Mouse (Mus musculus) thymus, postnatal 25 days (tissue): ENCODE measurements around the gene Cacna2d2.
A peak's percentile ranks its signal among the peaks of the same experiment; 100 is the strongest.

ENCODE experiments used
- DNase-seq: peaks from one replicate; pipeline ENCODE4 v3.0.0; 2022

Cacna2d2 gene

GRCm38 (mm10) chr9:107541474-107542351, 142.3 kb downstream of the Cacna2d2 start, which contains the start of the genes Cyb561d2 and Nprl2:
Cyb561d2 (minus strand) TSS chr9:107542193.
Nprl2 (plus strand) TSS chr9:107542226.
- DNase-seq, result peak; percentile 97

DNA sequence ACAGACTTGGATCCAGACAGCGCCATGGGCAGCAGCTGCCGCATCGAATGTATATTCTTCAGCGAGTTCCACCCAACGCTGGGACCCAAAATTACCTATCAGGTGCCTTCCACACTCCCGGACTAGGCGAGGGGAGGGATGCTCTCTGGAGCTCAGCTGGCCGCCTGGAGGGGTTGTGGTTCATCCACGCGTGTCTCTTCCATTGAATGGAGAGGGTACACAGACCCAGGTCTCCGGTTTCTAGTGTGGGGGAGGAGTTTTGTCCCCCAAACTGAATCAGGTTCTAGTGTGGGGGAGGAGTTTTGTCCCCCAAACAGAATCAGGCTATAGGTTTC, 142.9 kb downstream of the Cacna2d2 start:
- no peak for DNase-seq

- no peak for DNase-seq
Observed at GRCm38 (mm10) chr9:107542721-107543120, 143.3 kb downstream of the Cacna2d2 start.

GRCm38 (mm10) chr9:107543299-107543698, 143.9 kb downstream of the Cacna2d2 start:
- no peak for DNase-seq

GRCm38 (mm10) chr9:107544196-107544700, 144.8 kb downstream of the Cacna2d2 start:
- DNase-seq, result no peak

DNA sequence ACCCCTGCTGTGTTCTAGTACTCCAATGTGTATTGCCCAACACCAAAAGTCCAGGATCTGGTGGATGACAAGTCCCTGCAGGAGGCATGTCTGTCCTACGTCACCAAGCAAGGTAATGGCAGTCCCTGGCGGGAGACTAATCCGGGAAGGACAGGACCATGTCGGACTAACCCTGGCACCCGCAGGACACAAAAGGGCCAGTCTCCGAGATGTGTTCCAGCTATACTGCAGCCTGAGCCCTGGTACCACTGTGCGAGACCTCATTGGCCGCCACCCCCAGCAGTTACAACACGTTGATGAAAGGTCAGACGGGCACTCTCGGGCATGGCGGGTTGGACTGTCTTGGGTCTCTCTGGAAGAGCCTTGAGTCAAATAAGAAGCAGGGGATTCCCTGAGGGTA, 145.3 kb downstream of the Cacna2d2 start:
- peak; percentile 2 for DNase-seq

GRCm38 (mm10) chr9:107545199-107545598, 145.8 kb downstream of the Cacna2d2 start:
- peak; percentile 1 for DNase-seq

DNA sequence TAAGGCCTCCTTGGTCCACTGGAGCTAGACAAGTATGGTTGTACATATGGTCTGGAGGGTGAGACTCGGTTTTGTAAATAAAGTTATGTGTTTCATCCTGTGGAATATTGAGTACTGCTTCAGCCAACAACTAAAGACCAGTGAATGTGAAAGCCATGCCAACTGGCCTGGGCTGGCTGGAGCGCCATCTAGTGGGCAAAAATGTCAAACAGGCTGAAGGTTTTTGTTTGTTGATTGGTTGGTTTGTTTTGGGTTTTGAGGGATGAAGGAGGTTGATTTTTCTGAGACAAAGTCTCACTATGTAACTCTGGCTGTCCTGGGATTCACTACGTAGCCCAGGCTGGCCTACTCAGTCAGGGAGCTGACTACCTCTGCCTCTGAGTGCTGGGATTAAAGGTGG, 146.2 kb downstream of the Cacna2d2 start:
- peak; percentile 76 for DNase-seq

- DNase-seq, result peak; percentile 90
Observed at GRCm38 (mm10) chr9:107547026-107547425, 147.6 kb downstream of the Cacna2d2 start, which contains the start of gene Zmynd10. Zmynd10 (plus strand) TSS chr9:107547298.

GRCm38 (mm10) chr9:107547957-107548356, 148.5 kb downstream of the Cacna2d2 start:
- no peak for DNase-seq

GRCm38 (mm10) chr9:107548820-107549219, 149.4 kb downstream of the Cacna2d2 start:
- DNase-seq, result no peak

DNA sequence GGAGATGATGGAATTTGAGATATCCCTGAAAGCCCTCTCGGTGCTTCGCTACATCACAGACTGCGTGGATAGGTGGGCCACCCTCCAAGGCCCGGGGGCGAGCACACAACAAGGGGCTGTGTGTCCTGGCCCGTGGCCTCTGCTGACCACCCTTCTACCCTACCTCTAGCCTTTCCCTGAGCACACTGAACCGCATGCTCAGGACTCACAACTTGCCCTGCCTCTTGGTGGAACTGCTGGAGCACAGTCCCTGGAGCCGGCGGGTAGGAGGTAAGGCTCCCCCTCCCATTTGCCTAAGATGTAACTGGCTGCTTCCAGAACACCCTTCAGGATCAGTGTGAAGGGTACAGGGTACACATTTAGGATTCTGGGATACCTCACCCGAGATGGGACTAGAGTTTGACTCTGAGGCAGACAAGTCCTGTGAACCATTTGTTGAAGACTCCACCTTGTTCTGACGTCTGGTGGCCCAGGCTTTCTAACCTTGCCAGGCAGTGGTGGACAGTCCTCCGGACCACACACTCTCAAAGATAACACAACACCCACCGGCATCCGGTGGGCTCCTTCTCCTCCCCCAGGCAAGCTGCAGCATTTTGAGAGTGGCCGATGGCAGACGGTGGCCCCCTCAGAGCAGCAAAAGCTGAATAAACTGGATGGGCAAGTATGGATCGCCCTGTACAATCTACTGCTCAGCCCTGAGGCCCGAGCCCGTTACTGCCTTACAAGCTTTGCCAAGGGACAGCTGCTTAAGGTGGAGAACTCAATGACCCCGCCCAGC, 150.1 kb downstream of the Cacna2d2 start:
- DNase-seq, result no peak

GRCm38 (mm10) chr9:107550491-107551116, 151.2 kb downstream of the Cacna2d2 start:
- peak; percentile 21 for DNase-seq

- peak; percentile 82 for DNase-seq
Observed at GRCm38 (mm10) chr9:107551117-107551889, 151.9 kb downstream of the Cacna2d2 start, which contains the start of gene Rassf1. Rassf1 (plus strand) TSS chr9:107551555.

DNA sequence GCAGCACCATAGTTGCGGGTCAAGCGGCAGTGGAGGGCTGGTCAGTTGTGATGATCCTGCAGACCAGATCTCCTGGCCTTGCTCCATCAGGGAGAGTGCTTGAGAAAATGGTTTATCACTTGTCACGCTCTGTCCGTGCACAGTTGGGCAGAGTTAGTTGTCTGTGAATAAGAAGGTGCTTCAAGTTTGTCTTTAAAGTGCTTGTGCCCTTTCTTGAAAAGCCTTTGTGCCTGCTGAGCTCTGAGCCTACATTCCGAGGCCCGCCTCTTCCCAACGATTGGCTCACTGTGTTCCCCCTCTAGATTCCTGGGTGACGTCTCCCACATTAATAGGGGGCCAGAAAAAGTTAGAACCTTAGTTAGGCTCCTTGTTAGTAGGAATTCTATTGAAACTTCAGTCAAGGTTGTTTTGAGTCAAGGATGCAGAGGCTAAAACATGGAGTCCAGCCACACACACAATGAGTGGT, 152.5 kb downstream of the Cacna2d2 start:
- no peak for DNase-seq

GRCm38 (mm10) chr9:107552690-107553393, 153.4 kb downstream of the Cacna2d2 start:
- DNase-seq, result no peak

GRCm38 (mm10) chr9:107553541-107554318, 154.3 kb downstream of the Cacna2d2 start:
- no peak for DNase-seq

DNA sequence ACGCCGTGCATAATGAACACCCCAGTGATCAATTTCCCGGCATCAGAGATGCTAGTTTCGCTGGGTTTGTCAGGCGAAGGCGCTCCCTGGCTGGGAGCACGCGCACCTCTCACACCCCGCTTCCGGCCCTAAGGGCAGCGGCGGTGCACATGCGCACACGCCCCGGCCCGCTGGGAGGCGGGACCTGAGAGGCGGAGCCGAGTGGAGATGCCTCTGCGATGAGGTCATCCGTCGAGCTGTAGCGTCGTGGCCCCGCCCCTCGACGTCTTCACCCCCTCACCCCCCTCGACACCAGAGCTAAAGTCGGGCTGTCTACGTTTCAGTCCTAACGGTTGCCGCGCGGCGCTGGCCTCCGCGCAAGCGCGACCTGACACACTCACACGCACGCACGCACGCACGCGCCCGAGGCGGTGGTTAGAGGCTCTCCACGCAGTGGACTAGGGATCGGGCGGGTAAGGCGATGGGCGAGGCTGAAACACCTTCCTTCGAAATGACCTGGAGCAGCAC, 155.0 kb downstream of the Cacna2d2 start:
- peak; percentile 96 for DNase-seq

DNA sequence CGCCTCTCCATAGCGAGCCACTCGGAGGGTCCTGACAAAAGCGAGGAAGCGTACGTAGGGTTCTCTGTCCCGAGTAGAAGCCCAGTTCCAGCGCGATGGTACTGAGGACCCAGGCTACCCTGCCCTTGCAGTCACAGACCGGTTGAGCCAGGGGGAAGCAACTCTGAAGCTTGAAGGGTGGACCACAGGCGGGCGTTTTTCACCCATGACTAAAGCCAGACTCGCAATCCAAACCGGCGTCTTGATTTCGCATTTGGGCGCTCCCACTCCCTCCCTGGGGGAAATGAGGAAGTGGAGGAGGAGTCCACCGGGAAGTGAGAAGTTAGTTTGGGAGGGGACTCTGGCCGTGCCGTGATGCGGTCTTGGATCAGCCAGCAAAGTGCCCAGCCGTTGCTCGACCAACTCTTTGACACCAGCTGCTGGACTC, 155.6 kb downstream of the Cacna2d2 start:
- no peak for DNase-seq

GRCm38 (mm10) chr9:107555701-107556100, 156.3 kb downstream of the Cacna2d2 start:
- no peak for DNase-seq
